Mouse (Mus musculus) bone marrow, adult 2 months (tissue): Measurements from ENCODE around the gene Disp1. TPM values are rescaled to one million over a fixed set of nuclear protein-coding genes. Genes with fewer than 3 reads are reported as not detected.

ENCODE experiments used
- H3K27ac ChIP-seq: fragments of 200-500 bp; 2 replicates; pipeline ENCODE4 v1.5.1; 2012; ENCODE audit warnings: low read depth, mild to moderate bottlenecking, control low read depth, inconsistent platforms, low read length; ENCODE audit not compliant: control insufficient read depth, poor library complexity, insufficient read depth
- H3K4me1 ChIP-seq: fragments of 200-500 bp; 2 replicates; pipeline ENCODE4 v1.6.1; 2011; ENCODE audit warnings: low read length; ENCODE audit not compliant: control insufficient read depth, insufficient read depth
- H3K4me3 ChIP-seq: fragments of 200-500 bp; replicated peaks from 2 replicates; pipeline ENCODE3; 2011; ENCODE audit warnings: mild to moderate bottlenecking, low read depth, low read length, control low read depth; ENCODE audit not compliant: control insufficient read depth
- CTCF ChIP-seq: fragments of 200-500 bp; IDR thresholded peaks from 2 replicates; pipeline ENCODE4 v1.5.1; 2011; ENCODE audit warnings: low read length, control low read depth; ENCODE audit not compliant: control insufficient read depth, insufficient read depth
- POLR2A ChIP-seq: fragments of 200-500 bp; IDR thresholded peaks from 2 replicates; pipeline ENCODE4 v1.6.1; 2011; ENCODE audit warnings: low read depth, mild to moderate bottlenecking, control low read depth, low read length, borderline replicate concordance; ENCODE audit not compliant: control insufficient read depth
- WGBS: fragments of 180-500 bp; shearing (Covaris S2); methylation state at CpG from one replicate; pipeline ENCODE4 v1.1.7; 2018; 5-methylcytosine and 5-hydroxymethylcytosine counted together
- polyA plus RNA-seq: library from polyadenylated mRNA; stranded (reverse); fragments of >200 nt; gene quantifications from 2 replicates; pipeline ENCODE4 v1.2.4, GENCODE M21; 2011; ENCODE audit warnings: low replicate concordance; ENCODE audit not compliant: missing spikeins, insufficient read depth, insufficient read length

Gene Disp1
- polyA plus RNA-seq, 1 experiment: 3.3 TPM

DNA sequence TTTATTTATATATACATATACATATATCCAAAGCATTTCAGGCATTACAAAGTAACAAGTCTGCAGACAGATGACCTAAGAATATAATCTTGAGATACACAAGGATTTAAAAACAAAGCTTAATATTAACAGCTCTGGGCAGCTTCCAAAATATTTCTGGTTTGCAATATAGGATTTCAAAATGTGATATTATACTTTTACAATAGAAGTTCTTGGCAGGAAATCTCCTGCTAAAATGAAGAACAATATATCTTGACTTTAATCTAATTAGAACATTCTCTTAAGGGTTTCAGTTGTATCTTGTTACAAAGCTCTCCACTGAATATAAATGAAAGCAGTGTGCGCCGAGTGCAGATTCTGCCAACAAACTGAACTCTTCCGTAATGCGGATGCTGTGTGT lies 68.0 kb downstream of the Disp1 start:
- TF ChIP-seq CTCF (no peak), POLR2A (no peak)
- Histone ChIP-seq H3K4me3 (no peak overlapping the region), H3K4me1 (no peaks in the 10 kb centered on the region; the same call in 1 of the 2 replicates), H3K27ac (no peak overlapping the region)
- 90% methylated on average over 4 of the region's 4 CpGs for WGBS

DNA sequence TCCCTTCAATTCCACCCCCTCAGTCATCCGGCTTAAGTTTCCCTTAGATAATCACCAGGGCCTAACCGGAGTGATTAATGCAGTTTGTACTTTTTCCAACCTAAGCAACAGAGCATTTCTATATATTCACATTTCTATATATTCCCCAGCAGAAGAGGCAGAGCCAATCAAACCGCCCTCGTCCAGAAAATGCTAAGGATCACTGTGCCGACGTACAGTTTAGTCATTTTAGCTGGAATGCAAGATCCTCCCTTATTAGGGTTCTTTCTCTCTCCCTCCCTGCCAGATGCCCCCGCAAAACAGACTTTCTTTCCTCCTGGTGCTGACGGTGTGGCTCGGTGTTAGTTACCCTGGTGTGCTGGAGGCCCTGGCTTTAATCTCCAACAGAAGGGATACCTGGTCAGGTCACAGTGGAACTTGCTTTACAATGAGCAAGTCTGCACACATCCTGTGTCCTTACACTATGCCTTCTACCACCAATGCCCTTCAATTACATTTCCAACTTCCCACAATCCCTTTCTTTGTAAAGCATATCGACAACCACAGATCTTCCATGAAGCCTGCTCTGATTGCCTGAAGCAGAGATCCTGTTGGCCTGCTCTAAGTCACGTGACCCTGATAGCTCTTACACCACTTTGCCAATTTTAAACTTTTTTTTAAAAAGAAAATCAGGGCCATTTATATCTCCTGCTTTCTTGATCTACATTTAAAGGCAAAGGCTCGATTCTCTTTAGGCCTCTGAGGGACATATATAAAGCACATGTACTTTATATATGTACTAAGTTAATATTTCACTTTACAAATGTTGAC lies 69.6 kb downstream of the Disp1 start:
- WGBS: 84% methylated on average over 12 of the region's 12 CpGs
- Histone ChIP-seq H3K4me1 (no peaks in the 10 kb centered on the region; the same call in 1 of the 2 replicates), H3K4me3 (no peak overlapping the region), H3K27ac (no peak overlapping the region)
- TF ChIP-seq POLR2A: no peak
- TF ChIP-seq CTCF: no peak

GRCm38 (mm10) chr1:183150379-183150840 lies 70.9 kb downstream of the Disp1 start:
- Histone ChIP-seq H3K4me3 (no peak overlapping the region), H3K4me1 (no peaks in the 10 kb centered on the region; the same call in 1 of the 2 replicates), H3K27ac (no peak overlapping the region)
- WGBS: 76% methylated on average over 12 of the region's 12 CpGs
- TF ChIP-seq CTCF: no peak
- no peak for TF ChIP-seq POLR2A

DNA sequence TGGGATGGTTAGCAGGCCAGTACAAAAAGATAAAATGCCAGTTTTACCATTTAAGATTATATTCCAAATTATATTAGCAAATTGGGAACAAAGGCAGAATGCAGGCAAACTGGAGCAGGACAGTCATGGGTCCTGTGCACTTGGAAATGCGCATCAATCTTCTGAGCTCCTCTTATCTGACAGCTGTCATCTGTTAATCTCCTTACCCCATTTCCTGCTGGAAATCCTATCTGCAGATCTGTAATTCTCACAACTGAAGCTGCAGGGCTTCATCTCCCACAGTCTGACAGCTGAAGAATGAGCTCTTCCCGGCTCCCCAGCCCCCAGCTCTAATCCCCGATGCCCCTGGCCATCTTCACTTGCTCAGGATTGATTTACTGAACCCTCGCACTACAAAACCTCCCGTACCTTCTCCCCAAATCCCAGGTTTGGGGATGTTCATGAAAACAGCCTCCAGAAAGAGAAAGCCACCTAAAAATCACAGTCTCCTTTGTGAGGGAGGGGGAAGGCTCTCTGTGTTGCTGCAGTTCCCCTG lies 71.7 kb downstream of the Disp1 start:
- WGBS: 52% methylated on average over 5 of the region's 5 CpGs
- Histone ChIP-seq H3K4me3 (no peak overlapping the region), H3K4me1 (no peaks in the 10 kb centered on the region; the same call in 1 of the 2 replicates), H3K27ac (no peak overlapping the region)
- TF ChIP-seq POLR2A: no peak
- no peak for TF ChIP-seq CTCF

- Histone ChIP-seq H3K4me1 (no peaks in the 10 kb centered on the region; the same call in 1 of the 2 replicates), H3K4me3 (no peak overlapping the region), H3K27ac (no peak overlapping the region)
- TF ChIP-seq POLR2A: no peak
- TF ChIP-seq CTCF: no peak
- WGBS: 14% methylated on average over 5 of the region's 5 CpGs
Measured at GRCm38 (mm10) chr1:183147438-183147841, 73.9 kb downstream of the Disp1 start.

- Histone ChIP-seq H3K27ac (no peak overlapping the region), H3K4me1 (no peaks in the 10 kb centered on the region; the same call in 1 of the 2 replicates), H3K4me3 (no peak overlapping the region)
- WGBS: 56% methylated on average over 9 of the region's 9 CpGs
- TF ChIP-seq POLR2A: no peak
- no peak for TF ChIP-seq CTCF
Measured at GRCm38 (mm10) chr1:183146795-183147194, 74.5 kb downstream of the Disp1 start.

GRCm38 (mm10) chr1:183146102-183146735 lies 75.1 kb downstream of the Disp1 start:
- TF ChIP-seq POLR2A (no peak), CTCF (no peak)
- no peak overlapping the region for H3K27ac ChIP-seq
- no peak overlapping the region for H3K4me3 ChIP-seq
- 48% methylated on average over 7 of the region's 7 CpGs for WGBS
- no peaks in the 10 kb centered on the region; the same call in 1 of the 2 replicates for H3K4me1 ChIP-seq

DNA sequence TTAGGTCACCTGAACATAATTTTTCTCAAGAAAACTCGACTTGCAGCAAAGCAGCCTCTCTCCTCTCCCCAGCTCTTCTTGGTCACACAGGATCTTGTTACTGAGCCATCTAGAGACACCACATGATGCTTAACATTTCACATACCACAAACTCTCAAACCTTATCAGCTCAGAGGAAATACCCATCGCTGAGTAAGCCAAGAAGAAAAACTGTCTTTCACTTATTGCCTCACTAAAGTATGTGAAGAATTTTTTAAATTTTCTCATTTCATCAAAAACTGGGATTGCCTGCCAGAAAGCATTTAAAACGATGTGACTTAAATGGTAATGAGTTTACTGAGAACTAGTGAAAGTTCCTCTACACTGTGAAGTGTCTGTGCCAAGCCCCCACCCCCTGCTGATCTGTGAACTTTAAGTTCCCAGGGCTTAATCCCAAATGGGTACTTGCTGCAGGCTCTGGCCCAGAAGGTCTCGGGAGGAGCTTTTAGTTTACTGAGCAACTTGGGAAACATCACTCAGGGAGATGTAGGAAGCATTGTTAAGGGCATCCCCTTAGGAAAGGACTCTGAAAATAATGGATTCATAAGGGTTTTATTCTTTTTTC lies 76.6 kb downstream of the Disp1 start:
- H3K4me1 ChIP-seq: no peaks in the 10 kb centered on the region
- 43% methylated on average over 4 of the region's 4 CpGs for WGBS
- H3K4me3 ChIP-seq: no peak overlapping the region
- no peak overlapping the region for H3K27ac ChIP-seq
- TF ChIP-seq CTCF (no peak), POLR2A (no peak)
